Mouse (Mus musculus): ENCODE results near the gene Pitpnm2.

- TF ChIP-seq USF1 (IDR thresholded peaks at IDR 0.05; ENCODE audit: low read depth) (no peak), TCF3 (IDR thresholded peaks at IDR 0.05; ENCODE audit: insufficient read length, low read depth) (no peak), POLR2A (IDR thresholded peaks at IDR 0.05; ENCODE audit: insufficient read length, low read depth) (no peak)
Observed at GRCm38 (mm10) chr5:124200844-124201243, 48.7 kb downstream of the Pitpnm2 start.
